Mouse (Mus musculus) heart, adult 2 months (tissue): ENCODE measurements around the gene Bcat2. TPM values are rescaled to one million over a fixed set of nuclear protein-coding genes. Genes with fewer than 3 reads are reported as not detected.
A peak's percentile ranks its signal among the peaks of the same experiment; 100 is the strongest.
"Not testable (repeated sequence)": the region's sequence is repeated elsewhere in the genome, so short reads cannot be mapped to it uniquely, and the experiment has no call there.

ENCODE experiments used
- DNase-seq, 2 experiments: peaks; one replicate each; pipeline ENCODE4 v3.0.0; 2021
- H3K27ac ChIP-seq: fragments of 200-600 bp; 2 replicates; pipeline ENCODE4 v1.8.1; 2022
- H3K27me3 ChIP-seq: fragments of 200-500 bp; 2 replicates; pipeline ENCODE4 v1.6.1; 2012; ENCODE audit warnings: mild to moderate bottlenecking, low read length, inconsistent platforms, mixed read lengths; ENCODE audit not compliant: control insufficient read depth, insufficient read depth
- H3K36me3 ChIP-seq: fragments of 200-500 bp; 2 replicates; pipeline ENCODE4 v1.6.1; 2012; ENCODE audit warnings: low read length, inconsistent platforms; ENCODE audit not compliant: control insufficient read depth, insufficient read depth
- H3K4me1 ChIP-seq: fragments of 200-500 bp; 2 replicates; pipeline ENCODE4 v1.6.1; 2011; ENCODE audit warnings: low read length; ENCODE audit not compliant: control insufficient read depth, insufficient read depth
- H3K4me3 ChIP-seq: fragments of 200-600 bp; 2 replicates; pipeline ENCODE4 v1.8.1; 2022
- H3K79me2 ChIP-seq: fragments of 200-500 bp; replicated peaks from 2 replicates; pipeline ENCODE4 v1.6.1; 2012; ENCODE audit warnings: mild to moderate bottlenecking, inconsistent platforms, low read length, moderate library complexity, mixed read lengths; ENCODE audit not compliant: control insufficient read depth, insufficient read depth
- H3K9ac ChIP-seq: fragments of 200-500 bp; 2 replicates; pipeline ENCODE4 v1.6.1; 2012; ENCODE audit warnings: low read depth, mild to moderate bottlenecking, control low read depth, inconsistent platforms, low read length, mixed read lengths
- CTCF ChIP-seq: fragments of 200-600 bp; IDR thresholded peaks from 2 replicates; pipeline ENCODE4 v1.8.1; 2022; ENCODE audit warnings: antibody characterized with exemption, mild to moderate bottlenecking, moderate library complexity
- EP300 ChIP-seq: fragments of 200-500 bp; IDR thresholded peaks from 2 replicates; pipeline ENCODE4 v1.6.1; 2011; ENCODE audit warnings: low read depth, low read length, control low read depth; ENCODE audit not compliant: insufficient read depth
- POLR2A ChIP-seq: fragments of 200-500 bp; IDR thresholded peaks from 2 replicates; pipeline ENCODE4 v1.6.1; 2011; ENCODE audit warnings: mild to moderate bottlenecking, low read depth, low read length, control low read depth; ENCODE audit not compliant: insufficient read depth
- WGBS: fragments of 180-500 bp; shearing (Covaris S2); methylation state at CpG from one replicate; pipeline ENCODE4 v1.1.7; 2018; 5-methylcytosine and 5-hydroxymethylcytosine counted together
- intact Hi-C: fragments of 180-260 bp; cut with DNase I; formaldehyde crosslinking; loops from one replicate; pipeline ENCODE4 v1.15.1; 2025
- polyA plus RNA-seq: library from polyadenylated mRNA; depleted of rRNA; stranded (reverse); fragments of >200 nt; gene quantifications from 2 replicates; pipeline ENCODE4 v1.2.3, GENCODE M21; 2012
- total RNA-seq, 2 experiments: library from RNA; stranded (reverse); gene quantifications; 2 replicates each; pipeline ENCODE4 v1.2.3; 2021

Bcat2 gene
- total and polyA plus RNA-seq, 3 experiments: 142 to 306 (median 219) TPM

DNA sequence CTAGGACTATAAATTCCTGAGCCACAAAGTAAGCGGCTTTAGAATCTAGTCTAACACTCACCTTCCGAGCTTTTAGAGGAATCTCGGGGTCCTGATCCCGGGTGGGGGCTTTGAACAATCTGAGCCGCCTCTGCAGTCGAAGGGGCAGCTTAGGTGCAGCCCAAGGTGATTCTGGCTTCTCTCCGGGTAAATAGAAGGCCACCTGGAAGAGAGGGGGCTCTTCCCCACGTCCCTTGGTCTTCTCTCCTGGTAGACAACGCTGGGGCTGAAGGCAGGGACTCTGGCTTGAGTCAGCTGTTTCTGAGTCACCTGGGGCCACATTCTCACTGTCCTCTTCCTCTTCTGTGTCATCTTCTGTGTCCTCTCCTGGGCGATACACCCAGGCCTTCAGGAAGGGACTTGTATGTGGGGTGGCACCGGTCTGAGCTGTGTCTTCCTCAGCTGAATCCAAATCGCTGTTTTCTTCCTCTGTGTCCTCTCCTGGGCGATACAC, 46.2 kb upstream of the Bcat2 start:
- 45% methylated on average over 13 of the region's 13 CpGs for WGBS
- DNase-seq: no peak
- Histone ChIP-seq H3K4me3 (peak overlapping the region; percentile 49), H3K79me2 (no peaks in the 10 kb centered on the region), H3K27me3 (no peaks in the 10 kb centered on the region), H3K36me3 (peaks cover 9% of the 10 kb centered on the region), H3K9ac (peak overlapping the region; percentile 30; the same call in 1 of the 2 replicates), H3K4me1 (peaks cover 13% of the 10 kb centered on the region), H3K27ac (peak overlapping the region; percentile 58)
- intact Hi-C loops: loop anchor here (1.0 to 2.0 kb wide), 3 partner anchors 13 to 46 kb away; partner anchors contain the start of gene Nucb1
- TF ChIP-seq CTCF (no peak), EP300 (no peak), POLR2A (no peak)

DNA sequence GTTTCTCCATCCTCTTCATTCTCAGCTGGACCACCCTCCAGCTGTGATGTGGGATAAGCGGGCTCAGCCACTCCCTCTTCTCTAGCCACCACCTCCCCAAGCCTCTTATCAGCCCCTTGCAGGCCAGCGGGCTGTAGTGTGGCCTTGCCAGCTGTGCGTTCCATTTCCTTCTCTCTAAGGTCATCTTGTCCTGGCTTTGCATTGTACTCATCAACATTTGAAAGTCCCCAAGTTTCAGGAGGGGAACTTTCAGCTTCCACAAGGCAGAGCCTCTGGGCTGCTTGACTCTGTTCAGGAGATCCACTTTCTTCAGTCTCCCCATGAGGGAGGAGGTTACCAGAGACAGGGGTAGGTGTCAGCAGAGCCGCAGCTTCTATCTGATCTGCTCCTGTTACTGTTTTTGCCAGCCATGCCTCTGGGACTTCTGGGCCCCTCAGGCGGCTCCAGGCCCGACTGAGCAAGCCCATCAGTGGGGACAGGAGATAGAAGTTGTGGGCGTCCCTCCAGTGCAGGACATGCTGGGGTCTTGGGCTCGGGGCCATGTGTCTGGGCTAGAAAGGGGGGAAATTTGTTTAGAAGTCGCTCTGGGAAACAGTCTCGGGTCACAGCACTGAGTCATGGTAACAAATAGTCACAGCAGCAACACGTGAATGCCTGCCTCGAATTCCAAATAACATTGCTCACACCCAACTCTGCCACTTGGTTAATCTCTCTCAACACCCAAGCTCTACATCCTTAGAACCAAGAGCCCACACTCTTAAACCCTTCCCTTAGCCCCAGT, 44.9 kb upstream of the Bcat2 start:
- DNase-seq: peak; percentile 66 to 69
- H3K27ac ChIP-seq: peak overlapping the region; percentile 99
- H3K36me3 ChIP-seq: peaks cover 9% of the 10 kb centered on the region
- no peaks in the 10 kb centered on the region for H3K27me3 ChIP-seq
- no peaks in the 10 kb centered on the region for H3K79me2 ChIP-seq
- 0 out of 2 replicates have a peak, but pooled peaks have one; percentile 35 for TF ChIP-seq EP300
- TF ChIP-seq POLR2A: peak; percentile 66
- TF ChIP-seq CTCF: no peak
- 1% methylated on average over 12 of the region's 12 CpGs for WGBS
- H3K4me1 ChIP-seq: peaks cover 13% of the 10 kb centered on the region
- intact Hi-C loops: loop anchor here (2.0 to 5.0 kb wide), 3 partner anchors 14 to 177 kb away; partner anchors contain the start of gene Nucb1
- peak overlapping the region; percentile 88 for H3K4me3 ChIP-seq
- peak overlapping the region; percentile 92 for H3K9ac ChIP-seq

GRCm38 (mm10) chr7:45525809-45526473, 44.0 kb upstream of the Bcat2 start, which contains the start of the genes Ppp1r15a and Plekha4:
Gene Ppp1r15a, minus strand, starts transcription at chr7:45526268.
Gene Plekha4, plus strand, starts transcription at chr7:45526330.
- Histone ChIP-seq H3K79me2 (no peaks in the 10 kb centered on the region), H3K4me3 (peak within 1 kb of the TSS; percentile 88), H3K36me3 (peaks cover 9% of the 10 kb centered on the region), H3K4me1 (peaks cover 13% of the 10 kb centered on the region), H3K27ac (peak within 1 kb of the TSS; percentile 99), H3K9ac (peak within 1 kb of the TSS; percentile 92), H3K27me3 (no peaks in the 10 kb centered on the region)
- intact Hi-C loops: loop anchor here (2.0 to 5.0 kb wide), 3 partner anchors 15 to 176 kb away; partner anchors contain the start of gene Nucb1
- TF ChIP-seq POLR2A (peak; percentile 99), CTCF (no peak), EP300 (peak; percentile 93)
- peak; percentile 96 to 98 for DNase-seq
- under 1% methylated on average over 54 of the region's 54 CpGs for WGBS

GRCm38 (mm10) chr7:45526474-45527120, 43.4 kb upstream of the Bcat2 start:
- intact Hi-C loops: loop anchor here (5.0 kb wide), 1 partner anchor 176 kb away; no protein-coding TSS in a partner anchor
- Histone ChIP-seq H3K36me3 (peaks cover 9% of the 10 kb centered on the region), H3K9ac (peak overlapping the region; percentile 21), H3K27ac (peak overlapping the region; percentile 99), H3K4me3 (peak overlapping the region; percentile 88), H3K79me2 (no peaks in the 10 kb centered on the region), H3K27me3 (no peaks in the 10 kb centered on the region), H3K4me1 (peaks cover 13% of the 10 kb centered on the region)
- peak; percentile 72 for TF ChIP-seq CTCF
- TF ChIP-seq POLR2A: no peak
- no peak for TF ChIP-seq EP300
- DNase-seq: no peak
- 21% methylated on average over 7 of the region's 7 CpGs for WGBS

- not testable (repeated sequence) for H3K4me3 ChIP-seq, H3K36me3 ChIP-seq, H3K9ac ChIP-seq, DNase-seq, H3K27ac ChIP-seq, H3K79me2 ChIP-seq, H3K27me3 ChIP-seq
- intact Hi-C loops: loop anchor here (5.0 kb wide), 1 partner anchor 175 kb away; no protein-coding TSS in a partner anchor
- WGBS: 85% methylated on average over 6 of the region's 6 CpGs
- peaks cover 11% of the 10 kb centered on the region for H3K4me1 ChIP-seq
These were observed 42.8 kb upstream of the Bcat2 start for GRCm38 (mm10) chr7:45527169-45527568.
